Mouse (Mus musculus) heart, postnatal 14 days (tissue): ENCODE data around the gene Rita1. TPM values are rescaled to one million over a fixed set of nuclear protein-coding genes. Genes with fewer than 3 reads are reported as not detected.

Experiments used
- DNase-seq, 2 experiments: peaks; one replicate each; pipeline ENCODE4 v3.0.0; 2021 to 2022
- intact Hi-C: fragments of 180-260 bp; cut with DNase I; formaldehyde crosslinking; loops from one replicate; pipeline ENCODE4 v1.15.1; 2025
- total RNA-seq, 2 experiments: library from RNA; stranded (reverse); gene quantifications; 2 replicates each; pipeline ENCODE4 v1.2.3; 2021

Gene Rita1
- total RNA-seq, 2 experiments from 2014 or later = 15.1 to 18.3 TPM

DNA sequence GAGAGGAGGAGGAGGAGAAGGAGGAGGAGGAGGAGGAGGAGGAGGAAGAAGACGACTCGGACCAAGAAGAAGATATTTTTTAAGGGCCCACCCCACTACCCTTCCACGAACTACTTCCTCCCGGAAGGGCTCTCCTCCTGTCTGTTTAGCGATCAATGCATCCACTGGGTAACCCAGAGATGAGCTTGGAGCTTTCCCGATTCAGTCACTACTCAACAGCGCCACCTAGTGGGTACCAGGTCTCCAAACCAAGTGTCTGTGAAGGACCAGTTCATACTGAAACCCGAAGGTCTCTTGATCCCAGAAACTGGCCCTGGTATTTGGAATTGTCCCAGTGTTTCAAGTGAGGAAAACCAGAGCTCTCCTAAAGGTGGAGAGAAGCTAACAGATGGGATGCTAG is 6.7 kb downstream of the Rita1 start:
- intact Hi-C loops = loop anchor here (1.0 to 10.0 kb wide), 3 partner anchors 83 to 461 kb away; no protein-coding TSS in a partner anchor
- DNase-seq = peak; percentile 90 to 95

DNA sequence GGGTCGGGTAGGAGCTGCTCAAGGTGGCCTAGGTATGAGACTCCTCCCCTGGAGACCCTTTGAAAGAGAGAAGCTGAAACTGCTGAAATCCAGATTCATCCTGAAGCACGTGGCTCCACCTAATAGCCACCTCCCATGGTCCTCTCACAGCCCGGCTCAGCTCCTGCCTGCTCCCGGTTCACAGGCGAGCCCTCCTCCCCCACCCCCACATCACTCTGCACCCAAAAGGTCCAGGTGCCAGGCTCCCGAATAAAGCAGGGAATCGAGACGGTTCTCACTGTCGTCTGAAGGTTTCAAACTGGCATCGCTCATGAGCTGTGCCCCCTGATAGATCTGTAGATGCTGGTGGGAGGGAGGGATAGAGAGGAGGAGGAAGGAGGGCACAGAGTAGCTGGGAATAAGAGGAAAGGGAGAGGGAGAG is 7.1 kb downstream of the Rita1 start:
- intact Hi-C loops = loop anchor here (1.0 to 10.0 kb wide), 3 partner anchors 83 to 460 kb away; no protein-coding TSS in a partner anchor

DNA sequence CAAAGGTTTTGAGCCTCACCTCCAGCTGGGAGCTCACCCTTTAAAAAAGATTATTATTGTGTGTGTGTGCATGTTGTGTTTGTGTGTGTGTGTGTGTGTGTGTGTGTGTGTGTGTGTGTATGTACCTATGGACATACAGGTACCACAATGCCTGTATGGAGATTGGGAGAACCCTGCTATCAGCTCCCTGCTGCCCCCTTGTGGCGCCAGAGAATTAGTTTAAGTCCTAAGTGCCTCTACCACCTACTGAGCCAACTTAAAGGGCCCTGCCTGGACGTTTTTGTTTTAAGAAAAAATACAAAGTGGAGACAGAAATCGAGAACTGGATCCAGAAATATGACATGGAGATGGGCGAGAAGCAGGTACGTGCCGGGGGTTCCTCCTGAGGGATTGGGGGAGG is 7.5 kb downstream of the Rita1 start:
- peak; percentile 88 to 89 for DNase-seq

More for the DNA sequence above, 7.1 kb downstream of the Rita1 start:
- no peak for DNase-seq

DNA sequence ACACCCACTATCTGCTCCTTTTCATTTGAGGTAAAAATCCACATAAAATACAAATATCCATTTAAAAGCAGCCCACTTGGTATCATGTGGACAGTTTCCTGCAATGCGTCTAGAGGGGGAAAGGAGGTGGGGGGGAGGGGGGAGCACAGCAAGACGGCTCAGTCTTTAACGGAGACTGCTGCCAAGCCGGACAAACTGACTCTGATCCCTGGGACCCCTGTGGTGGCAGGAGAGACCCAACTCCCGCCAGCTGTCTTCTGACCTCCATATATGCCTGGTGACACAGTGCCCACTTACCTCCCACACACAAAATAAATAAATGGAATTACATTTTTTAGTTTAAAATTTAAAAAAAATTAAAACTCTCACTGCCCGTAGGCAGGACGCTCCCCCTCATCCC is 8.9 kb downstream of the Rita1 start:
- intact Hi-C loops = loop anchor here (10.0 kb wide), 1 partner anchor 459 kb away; no protein-coding TSS in a partner anchor

More for the DNA sequence above, 7.5 kb downstream of the Rita1 start:
- intact Hi-C loops = loop anchor here (1.0 to 10.0 kb wide), 3 partner anchors 83 to 460 kb away; no protein-coding TSS in a partner anchor

DNA sequence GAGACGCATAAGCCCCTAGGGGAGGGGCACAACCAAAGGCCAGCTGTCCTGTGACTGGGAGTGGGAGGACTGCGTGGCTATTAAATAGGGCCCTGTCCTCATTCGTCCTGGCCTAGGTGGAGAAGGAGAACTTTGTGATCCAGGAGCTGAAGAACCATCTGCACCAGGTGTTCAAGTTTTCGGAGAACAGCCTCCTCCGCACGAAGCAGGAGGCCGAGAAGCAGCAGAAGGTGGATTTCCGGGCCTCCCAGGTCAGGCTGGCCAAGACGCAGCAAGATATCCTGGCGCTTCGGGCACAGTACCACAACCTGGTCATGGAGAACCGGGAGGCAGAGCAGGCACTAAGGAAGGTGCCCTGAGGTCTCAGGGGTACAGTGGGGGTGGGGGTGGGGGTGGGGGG is 10.2 kb downstream of the Rita1 start:
- intact Hi-C loops = loop anchor here (10.0 kb wide), 1 partner anchor 457 kb away; no protein-coding TSS in a partner anchor
- DNase-seq = no peak

More for the DNA sequence above, 8.9 kb downstream of the Rita1 start:
- no peak for DNase-seq

DNA sequence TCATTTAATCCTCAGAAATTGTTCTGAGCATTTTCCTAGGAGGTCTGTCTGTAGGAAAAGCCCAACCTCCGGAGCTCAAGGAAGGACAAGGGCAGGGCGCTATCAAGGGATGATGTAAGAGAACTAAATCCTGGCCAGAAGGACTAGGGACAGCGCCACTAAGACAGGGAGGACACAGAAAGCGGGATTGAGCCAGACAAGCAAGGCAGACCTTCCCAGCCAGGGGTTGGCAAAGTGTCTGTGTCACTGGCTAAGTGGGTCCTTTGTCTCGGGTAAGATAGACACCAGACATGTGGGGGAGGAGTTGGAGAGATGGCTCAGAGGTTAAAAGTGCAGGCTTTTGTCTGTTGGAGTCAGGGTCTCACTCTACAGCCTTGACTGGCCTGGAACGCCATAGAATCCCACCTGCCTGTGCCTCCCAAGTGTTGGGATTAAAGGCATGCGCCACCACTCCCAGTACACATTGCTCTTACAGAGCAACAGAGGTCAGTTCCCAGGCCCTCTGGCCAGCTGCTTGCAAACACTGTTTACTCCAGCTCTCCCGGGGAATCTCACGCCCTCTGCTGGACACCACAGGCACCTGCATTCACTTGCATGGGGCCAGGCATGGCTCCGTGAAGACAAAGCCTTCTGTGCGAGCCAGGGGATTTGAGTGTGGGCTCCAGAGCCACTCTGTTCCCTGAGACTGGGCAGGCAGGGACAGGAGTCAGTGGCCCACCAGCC is 11.3 kb downstream of the Rita1 start:
- intact Hi-C loops = loop anchor here (10.0 kb wide), 1 partner anchor 456 kb away; no protein-coding TSS in a partner anchor
- DNase-seq = peak in 1 of 2 experiments; percentile 61

DNA sequence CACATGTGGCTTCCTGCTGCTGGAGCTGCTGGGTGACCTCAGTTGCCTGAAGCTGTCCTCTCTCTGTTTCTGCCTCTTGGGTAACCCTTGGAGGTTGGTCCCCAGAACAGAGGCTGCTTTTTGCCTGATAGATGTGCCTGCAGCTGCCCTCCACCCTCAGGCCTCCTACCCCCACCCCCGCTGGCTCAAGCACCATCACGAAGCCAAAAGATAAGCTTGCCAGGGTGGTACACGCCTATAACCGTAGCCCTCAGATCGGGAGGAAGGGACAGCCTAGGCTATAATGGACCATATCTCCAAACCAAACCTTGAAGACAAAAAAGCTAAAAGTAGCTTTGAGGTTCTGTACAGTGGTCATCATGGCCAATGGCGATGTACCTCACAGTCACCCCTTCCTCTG is 12.8 kb downstream of the Rita1 start:
- no peak for DNase-seq
- intact Hi-C loops = loop anchor here (10.0 kb wide), 1 partner anchor 455 kb away; no protein-coding TSS in a partner anchor

DNA sequence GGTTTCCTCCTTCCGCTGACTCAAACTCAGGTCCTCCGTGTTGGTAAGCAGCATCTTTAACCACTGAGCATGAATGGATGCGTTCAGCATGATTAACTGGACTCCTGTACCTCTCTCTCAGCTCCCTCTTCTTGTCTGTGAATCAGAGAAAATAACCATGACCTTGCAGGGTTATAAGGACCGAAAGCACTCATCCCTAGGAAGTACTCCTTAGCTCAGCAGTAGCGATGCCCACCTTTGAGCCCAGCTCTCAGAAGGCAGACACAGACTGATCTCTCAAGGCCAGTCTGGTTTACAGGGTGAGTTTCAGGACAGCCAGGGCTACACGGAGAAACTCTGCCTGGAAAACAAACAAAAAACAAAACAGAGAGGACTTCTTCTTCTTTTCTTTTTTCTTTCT is 17.9 kb downstream of the Rita1 start:
- intact Hi-C loops = no loop called here
- no peak for DNase-seq

DNA sequence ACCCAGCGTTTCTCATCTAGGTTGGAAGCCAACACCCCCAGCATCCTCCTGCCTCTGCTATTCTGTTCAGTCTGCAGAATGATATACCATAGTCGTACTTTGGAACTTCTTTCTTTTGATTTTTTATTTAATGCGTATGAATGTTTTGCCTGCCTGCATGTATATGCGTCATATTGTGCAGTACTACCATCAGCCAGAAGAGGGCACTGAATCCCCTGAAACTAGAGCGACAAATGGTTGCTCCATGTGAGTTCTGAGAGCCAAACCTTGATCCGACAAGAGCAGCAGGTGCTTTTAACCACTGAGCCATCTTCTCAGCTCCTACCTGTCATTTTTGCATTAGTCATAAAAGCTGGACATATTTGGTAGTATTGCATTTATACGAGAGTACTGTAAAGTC is 20.2 kb downstream of the Rita1 start:
- intact Hi-C loops = no loop called here
- DNase-seq = no peak

DNA sequence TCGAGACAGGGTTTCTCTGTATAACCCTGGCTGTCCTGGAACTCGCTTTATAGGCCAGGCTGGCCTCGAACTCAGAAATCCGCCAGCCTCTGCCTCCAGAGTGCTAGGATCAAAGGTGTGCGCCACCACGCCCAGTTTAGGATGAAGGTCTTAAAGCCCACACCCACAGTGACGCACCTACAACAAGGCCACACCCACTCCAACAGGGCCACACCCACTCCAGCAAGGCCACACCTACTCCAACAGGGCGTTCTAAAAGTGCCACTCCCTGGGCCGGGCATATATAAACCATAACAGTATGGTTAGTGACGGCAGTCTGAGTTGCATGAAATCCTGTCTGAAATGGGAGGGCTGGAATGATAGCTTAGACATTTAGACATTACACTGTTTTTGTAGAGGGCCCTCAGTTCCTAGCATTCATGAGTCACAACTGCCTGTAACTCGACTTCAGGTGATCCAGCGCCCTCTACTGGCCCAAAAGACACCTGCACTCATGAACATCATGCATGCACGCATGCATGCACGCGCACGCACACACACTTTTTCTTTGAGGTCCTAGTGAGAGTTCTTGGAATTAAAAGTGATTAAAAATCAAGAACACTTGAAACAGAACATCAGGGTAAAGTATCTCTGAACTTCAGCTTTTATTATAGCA is 21.9 kb downstream of the Rita1 start:
- intact Hi-C loops = no loop called here
- DNase-seq = peak in 1 of 2 experiments; percentile 45

DNA sequence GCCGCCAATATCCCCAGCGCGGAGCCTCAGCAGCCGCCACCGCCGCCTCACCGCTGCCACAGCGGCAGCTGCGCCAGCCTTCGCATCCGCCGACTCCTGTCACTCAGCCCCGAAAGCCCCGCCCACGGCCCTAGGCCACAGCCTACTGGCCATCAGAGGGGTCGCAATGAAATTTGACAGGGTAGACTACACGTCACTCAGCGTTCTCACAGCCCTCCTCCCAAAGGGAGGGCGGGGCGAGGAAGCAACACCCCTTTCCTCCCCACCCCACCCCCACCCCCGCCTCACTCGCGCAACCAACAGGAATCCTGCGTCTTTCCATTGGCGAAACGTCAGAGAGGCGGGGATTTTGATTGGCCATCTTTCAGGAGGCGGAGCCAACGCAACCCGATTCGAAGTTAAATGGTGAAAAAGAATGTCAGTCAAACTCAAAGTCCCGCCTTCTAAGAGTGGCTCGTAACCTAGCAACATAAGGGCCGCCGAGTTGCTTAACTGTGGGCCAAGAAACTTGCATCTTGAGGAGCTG is 23.8 kb downstream of the Rita1 start, which contains the start of the genes Tpcn1 and Iqcd:
TSS of gene Tpcn1 (minus strand) at position 105 of the 526 bp plus-strand sequence.
TSS of gene Iqcd (plus strand) at position 448 of the 526 bp plus-strand sequence.
- intact Hi-C loops = loop anchor here (5.0 kb wide), 2 partner anchors 36 to 76 kb away; partner anchors contain the start of gene Slc8b1
- peak; percentile 99 for DNase-seq

DNA sequence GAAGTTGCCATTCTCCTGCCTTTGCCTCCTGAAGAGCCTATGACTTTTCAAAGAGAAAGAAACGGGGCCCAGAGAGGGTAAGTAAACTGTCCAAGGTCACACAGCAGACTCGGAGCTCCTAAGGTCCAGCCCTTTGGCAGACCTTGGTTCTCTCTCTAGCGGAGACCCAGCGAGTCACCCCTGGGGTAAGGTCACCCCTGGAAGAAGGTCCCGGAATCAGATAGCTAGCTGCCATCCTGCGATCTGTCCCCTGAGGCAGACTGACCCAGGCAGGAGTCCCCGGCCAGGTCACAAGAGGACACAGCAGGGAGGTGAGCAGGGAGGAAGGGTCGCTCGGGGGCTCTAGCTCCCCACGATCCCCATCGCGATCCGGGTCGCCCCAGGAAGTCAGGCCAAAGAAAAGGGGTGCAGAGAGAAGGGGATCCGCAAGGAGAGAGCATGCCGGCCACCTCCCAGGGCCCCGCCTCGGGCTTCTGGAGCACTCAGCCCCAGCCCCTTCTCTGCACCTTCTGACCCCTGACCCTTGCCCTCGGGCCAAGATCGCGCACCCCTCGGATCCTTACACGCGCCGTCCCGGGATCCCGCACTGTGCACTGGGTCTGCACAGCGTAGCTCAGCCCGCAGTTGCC is 24.3 kb downstream of the Rita1 start:
- DNase-seq = no peak
- intact Hi-C loops = loop anchor here (2.0 to 5.0 kb wide), 3 partner anchors 17 to 76 kb away; partner anchors contain the start of gene Slc8b1

DNA sequence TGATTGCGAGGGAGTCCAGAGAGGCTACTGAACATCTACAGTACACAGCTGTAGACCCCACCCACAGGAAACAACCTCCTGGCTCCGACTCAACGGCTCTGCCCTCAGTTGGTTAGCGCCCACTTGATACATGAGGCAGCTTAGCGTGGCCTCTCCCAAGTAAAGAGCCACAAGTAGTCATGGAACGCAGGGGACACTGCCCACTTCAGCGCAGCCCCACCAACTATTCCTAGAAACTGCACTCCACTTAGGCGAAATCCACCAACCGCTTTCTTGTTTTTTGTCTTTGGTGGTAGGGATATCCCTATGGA is 24.8 kb downstream of the Rita1 start:
- DNase-seq = peak in 1 of 2 experiments; percentile 53
- intact Hi-C loops = loop anchor here (2.0 to 5.0 kb wide), 3 partner anchors 17 to 75 kb away; partner anchors contain the start of gene Slc8b1

DNA sequence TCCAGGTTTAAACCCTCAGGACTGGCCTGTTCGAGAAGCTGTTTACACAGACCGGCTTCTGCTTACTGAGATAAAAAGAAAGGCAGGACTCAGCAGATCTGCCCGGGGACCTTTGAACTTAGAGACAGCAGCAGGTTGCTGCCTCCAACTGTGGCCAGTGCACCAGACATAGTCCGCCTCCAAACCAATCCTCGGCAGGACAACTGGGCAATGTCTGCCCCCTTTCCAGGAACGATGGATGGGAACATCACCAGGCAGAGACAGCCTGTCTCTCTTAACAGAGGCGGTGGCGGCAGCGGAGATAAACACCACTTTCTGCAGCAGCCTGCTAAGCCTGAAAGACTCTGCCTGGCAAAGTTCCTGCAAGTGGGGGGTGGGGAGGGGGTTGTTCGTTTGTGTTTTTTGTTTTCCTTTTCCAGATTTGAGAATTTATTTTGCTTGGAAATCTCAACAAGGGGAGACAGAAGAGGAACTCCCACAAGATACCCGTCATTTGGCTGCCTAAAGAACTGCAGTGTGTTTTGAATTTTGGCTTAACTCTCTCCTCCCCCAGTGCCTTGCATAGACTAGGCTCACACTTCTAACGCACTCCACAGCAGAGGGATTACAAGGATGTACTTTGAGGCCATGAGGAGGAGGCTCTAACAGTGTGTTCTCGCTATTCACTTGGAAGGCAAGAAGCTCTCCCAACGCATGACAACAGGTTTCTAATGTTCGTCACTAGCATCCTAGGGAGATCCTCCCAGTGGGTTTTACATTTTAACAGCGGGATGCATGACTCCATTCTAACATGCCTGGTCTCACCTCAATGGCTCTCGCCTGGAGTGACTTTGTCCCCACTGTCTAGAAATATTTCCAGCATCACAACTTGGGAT is 25.4 kb downstream of the Rita1 start:
- intact Hi-C loops = loop anchor here (2.0 to 5.0 kb wide), 3 partner anchors 16 to 75 kb away; partner anchors contain the start of gene Slc8b1

DNA sequence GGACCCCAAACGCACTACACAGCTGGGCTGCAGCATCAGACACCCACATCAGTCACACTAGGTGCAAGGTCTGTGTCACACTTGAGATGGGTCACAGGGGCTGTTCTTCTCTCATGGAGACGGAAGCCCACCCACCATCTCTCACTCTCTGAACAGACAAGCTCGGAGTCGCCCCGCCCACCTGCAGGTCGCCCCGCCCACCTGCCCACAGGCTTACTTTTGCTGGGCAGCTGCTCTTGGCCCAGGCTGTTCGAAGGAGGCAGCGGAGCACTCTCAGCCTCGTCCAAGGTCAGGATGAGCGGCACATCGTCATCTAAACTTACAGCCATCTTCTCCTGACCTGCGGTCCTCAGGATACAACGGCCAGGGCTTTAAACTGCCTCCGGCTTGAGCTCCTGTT is 27.4 kb downstream of the Rita1 start:
- no peak for DNase-seq
- intact Hi-C loops = loop anchor here (5.0 kb wide), 2 partner anchors 33 to 73 kb away; partner anchors contain the start of gene Slc8b1

More for the DNA sequence above, 25.4 kb downstream of the Rita1 start:
- peak in 1 of 2 experiments; percentile 50 for DNase-seq

DNA sequence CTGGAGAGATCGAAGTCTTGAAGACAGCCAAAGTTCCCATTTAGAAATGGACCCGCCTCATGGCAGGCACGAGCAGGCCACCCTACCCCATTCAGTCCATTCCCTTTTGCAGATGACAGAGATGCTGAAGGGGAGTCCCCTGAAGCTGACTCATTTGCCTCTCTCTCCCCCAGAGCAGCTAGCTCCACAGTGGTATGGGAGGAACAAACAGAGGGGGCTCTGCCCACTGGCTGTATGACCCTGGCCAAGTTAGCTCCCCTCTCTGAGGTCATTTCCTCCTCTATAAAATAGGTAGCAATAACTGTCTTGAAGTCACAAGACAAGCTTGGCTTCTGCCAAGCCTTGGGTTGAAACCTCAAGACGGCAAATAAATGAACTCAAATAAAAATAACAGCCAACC is 28.9 kb downstream of the Rita1 start:
- intact Hi-C loops = no loop called here
- no peak for DNase-seq

DNA sequence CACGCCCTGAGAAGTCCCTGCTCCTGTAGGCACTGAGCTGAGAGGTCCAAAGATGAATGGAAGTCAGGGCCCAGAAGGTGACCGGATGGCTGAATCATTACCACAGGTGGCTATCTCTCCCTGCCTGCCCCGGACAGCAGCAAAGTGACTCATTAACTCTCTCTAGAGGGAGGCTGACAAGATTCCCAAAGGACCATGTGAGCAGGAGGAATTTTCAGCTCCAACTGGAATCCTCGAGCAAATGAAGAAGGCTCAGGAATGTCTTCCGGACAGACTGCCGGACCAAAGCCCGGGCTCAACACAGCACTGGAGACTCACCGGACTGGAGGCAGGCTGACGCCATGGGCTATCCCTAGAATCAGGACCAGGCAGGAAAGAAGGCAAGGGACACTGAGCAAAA is 30.4 kb downstream of the Rita1 start:
- no peak for DNase-seq
- intact Hi-C loops = no loop called here

DNA sequence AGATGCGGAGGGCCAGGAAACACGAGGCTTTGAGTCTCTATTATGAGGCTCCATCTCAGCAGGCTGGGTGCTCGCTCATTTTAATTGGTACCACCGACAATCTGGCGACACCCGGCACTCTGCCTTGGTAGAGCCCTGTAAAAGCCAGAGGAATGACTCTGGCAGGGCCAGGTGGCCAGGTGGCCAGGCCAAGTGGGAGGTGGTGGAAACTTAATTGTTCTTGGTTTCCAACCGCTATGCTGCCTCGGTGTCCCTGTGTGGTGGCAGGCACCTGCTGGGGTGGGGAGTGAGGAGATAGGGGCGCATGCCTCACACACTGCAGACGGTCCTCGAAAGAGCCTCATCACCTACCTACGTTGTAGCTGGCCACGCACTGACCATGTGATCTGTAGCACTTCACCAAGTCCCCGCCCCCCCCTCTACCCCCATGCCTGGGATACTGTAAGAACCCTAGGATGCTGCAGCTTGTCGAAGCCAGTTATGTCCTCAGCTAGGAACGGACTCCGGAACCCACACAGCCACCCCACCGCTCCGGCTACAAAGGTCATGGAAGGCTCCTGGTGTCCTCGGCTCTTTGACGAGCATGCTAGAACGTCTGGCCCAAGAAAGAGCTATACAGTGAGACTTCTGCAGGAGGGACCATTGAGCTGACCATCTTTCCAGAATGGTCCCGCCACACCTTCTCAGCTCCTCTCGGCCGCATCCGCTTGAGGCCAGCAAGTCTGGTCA is 32.3 kb downstream of the Rita1 start:
- DNase-seq = no peak
- intact Hi-C loops = no loop called here
